Mouse (Mus musculus) heart, postnatal 0 days (tissue): Measurements from ENCODE around the gene Pitpnm1.
"Not testable (repeated sequence)": the region's sequence is repeated elsewhere in the genome, so short reads cannot be mapped to it uniquely, and the experiment has no call there.

Experiments used
- CTCF ChIP-seq: IDR thresholded peaks from 2 replicates; pipeline ENCODE4 v1.5.1; 2016; ENCODE audit warnings: antibody characterized with exemption, control low read depth, low read depth
- EP300 ChIP-seq: IDR thresholded peaks from 2 replicates; pipeline ENCODE4 v1.6.1; 2016; ENCODE audit warnings: antibody characterized with exemption, low read depth

GRCm38 (mm10) chr19:4068242-4068641 lies 31.6 kb upstream of the Pitpnm1 start:
- not testable (repeated sequence) for TF ChIP-seq CTCF, EP300
